Mouse (Mus musculus) hindbrain, embryonic 11.5 days (tissue): ENCODE measurements around the gene Prkch. TPM values are rescaled to one million over a fixed set of nuclear protein-coding genes. Genes with fewer than 3 reads are reported as not detected.

Experiments used
- ATAC-seq: fragments of 200-750 bp; cut with Nextera tagmentation; 2 replicates; pipeline ENCODE4 v1.8.0; 2017; ENCODE audit warnings: mild to moderate bottlenecking, moderate TSS enrichment, moderate library complexity; ENCODE audit not compliant: low FRiP score
- DNase-seq: peaks from one replicate; pipeline ENCODE4 v3.0.0-alpha.2; 2015; ENCODE audit warnings: low spot score
- H3K27ac ChIP-seq: fragments of 300-500 bp; sonication (generic); 2 replicates; pipeline ENCODE4 v1.5.1; 2014; ENCODE audit warnings: mild to moderate bottlenecking, low read depth, low read length
- H3K27me3 ChIP-seq: fragments of 300-500 bp; sonication (generic); 2 replicates; pipeline ENCODE4 v1.6.1; 2014; ENCODE audit warnings: mild to moderate bottlenecking, low read length, moderate library complexity, mixed read lengths; ENCODE audit not compliant: control insufficient read depth, insufficient read depth
- H3K36me3 ChIP-seq: fragments of 300-500 bp; sonication (generic); 2 replicates; pipeline ENCODE4 v1.6.1; 2014; ENCODE audit warnings: mild to moderate bottlenecking, low read length, moderate library complexity, mixed read lengths; ENCODE audit not compliant: control insufficient read depth, insufficient read depth
- H3K4me1 ChIP-seq: fragments of 300-500 bp; sonication (generic); replicated peaks from 2 replicates; pipeline ENCODE4 v1.6.1; 2014; ENCODE audit warnings: low read length, mixed read lengths; ENCODE audit not compliant: control insufficient read depth, insufficient read depth
- H3K4me2 ChIP-seq: fragments of 300-500 bp; sonication (generic); replicated peaks from 2 replicates; pipeline ENCODE4 v1.6.1; 2014; ENCODE audit warnings: mild to moderate bottlenecking, low read depth, low read length
- H3K4me3 ChIP-seq: fragments of 300-500 bp; sonication (generic); 2 replicates; pipeline ENCODE4 v1.5.1; 2014; ENCODE audit warnings: low read depth, low read length
- H3K9ac ChIP-seq: fragments of 300-500 bp; sonication (generic); 2 replicates; pipeline ENCODE4 v1.6.1; 2014; ENCODE audit warnings: low read depth, low read length
- H3K9me3 ChIP-seq: fragments of 300-500 bp; sonication (generic); 2 replicates; pipeline ENCODE4 v1.6.1; 2016; ENCODE audit warnings: low read length; ENCODE audit not compliant: control insufficient read depth
- WGBS: fragments of 180-500 bp; shearing (Covaris S2); extraction: QIAGEN DNeasy Blood & Tissue Kit; methylation state at CpG from one replicate; pipeline ENCODE4 v1.1.7; 2014; 5-methylcytosine and 5-hydroxymethylcytosine counted together
- polyA plus RNA-seq: library from polyadenylated mRNA; unstranded; fragments of >200 nt; fragmentation: Nextera tagmentation; extraction: Ambion mirVana; gene quantifications from 2 replicates; pipeline ENCODE4 v1.2.1, GENCODE M21; 2014

Prkch gene
- polyA plus RNA-seq, 1 experiment from 2014 or later = 10.5 TPM

- ATAC-seq = no peak
- H3K27me3 ChIP-seq = peaks cover 22% of the 10 kb centered on the region
- H3K9me3 ChIP-seq = no peaks in the 10 kb centered on the region
- no peak overlapping the region for H3K4me3 ChIP-seq
- no peaks in the 10 kb centered on the region for H3K36me3 ChIP-seq
- DNase-seq = no peak
- no peaks in the 10 kb centered on the region for H3K4me1 ChIP-seq
- 83% methylated on average over 4 of the region's 4 CpGs for WGBS
- no peak overlapping the region for H3K4me2 ChIP-seq
- no peak overlapping the region for H3K27ac ChIP-seq
- no peak overlapping the region for H3K9ac ChIP-seq
Observed at GRCm38 (mm10) chr12:73723067-73723466, 138.5 kb downstream of the Prkch start.

DNA sequence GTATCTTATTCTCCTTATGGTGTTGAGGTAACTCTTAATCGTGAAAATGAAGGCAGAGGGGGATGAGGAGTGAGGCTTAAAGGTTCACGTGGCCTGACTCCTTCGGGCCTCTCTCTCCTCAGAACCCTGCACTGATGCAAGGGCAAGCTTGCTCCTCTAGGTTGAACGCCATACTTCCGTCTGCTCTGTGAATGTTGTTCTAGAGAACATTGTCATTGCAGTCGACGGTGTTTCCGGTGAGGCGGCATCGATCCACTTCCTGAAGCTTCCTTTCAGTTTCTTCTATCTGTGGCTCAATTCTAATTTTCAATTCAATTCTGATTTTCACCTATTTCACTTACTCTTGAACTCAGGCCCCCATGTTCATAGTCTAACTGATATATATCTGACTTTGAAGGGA lies 139.3 kb downstream of the Prkch start:
- Histone ChIP-seq H3K9ac (no peak overlapping the region), H3K4me3 (no peak overlapping the region), H3K27ac (no peak overlapping the region), H3K4me2 (no peak overlapping the region), H3K9me3 (no peaks in the 10 kb centered on the region), H3K27me3 (peaks cover 30% of the 10 kb centered on the region), H3K4me1 (no peaks in the 10 kb centered on the region), H3K36me3 (no peaks in the 10 kb centered on the region)
- ATAC-seq (no peak), DNase-seq (no peak)
- 95% methylated on average over 10 of the region's 10 CpGs for WGBS

- Histone ChIP-seq H3K4me1 (no peaks in the 10 kb centered on the region), H3K27ac (no peak overlapping the region), H3K4me3 (no peak overlapping the region), H3K9me3 (no peaks in the 10 kb centered on the region), H3K9ac (no peak overlapping the region), H3K4me2 (no peak overlapping the region), H3K36me3 (no peaks in the 10 kb centered on the region), H3K27me3 (peaks cover 38% of the 10 kb centered on the region)
- ATAC-seq = no peak
- no peak for DNase-seq
- 93% methylated on average over 9 of the region's 9 CpGs for WGBS
Observed at GRCm38 (mm10) chr12:73725825-73726604, 141.4 kb downstream of the Prkch start.

- whole genome bisulfite sequencing = 93% methylated on average over 1 of the region's 1 CpGs
- no peak for ATAC-seq
Observed at GRCm38 (mm10) chr12:73727046-73727445, 142.4 kb downstream of the Prkch start.

DNA sequence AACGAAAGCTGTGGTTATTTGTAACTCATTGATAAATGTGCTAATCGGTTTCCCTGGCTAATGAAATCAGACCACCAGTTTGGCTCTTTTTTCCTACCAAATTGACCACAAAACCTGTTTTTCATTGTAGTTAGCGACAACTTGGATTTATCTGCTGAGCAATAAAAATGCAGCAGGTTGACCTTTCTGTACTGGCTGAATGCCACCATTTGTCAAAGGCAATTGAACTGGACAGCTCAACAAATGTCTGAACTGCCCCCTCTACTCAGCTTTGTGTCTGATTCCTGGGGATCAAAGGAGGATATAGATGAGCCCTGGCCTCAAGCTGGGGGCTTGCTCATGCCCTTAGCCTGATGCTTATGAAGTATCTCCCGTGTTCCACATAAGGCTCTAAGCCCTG lies 146.0 kb downstream of the Prkch start:
- peaks cover 60% of the 10 kb centered on the region for H3K27me3 ChIP-seq
- H3K4me3 ChIP-seq = no peak overlapping the region
- 24% methylated on average over 4 of the region's 4 CpGs for WGBS
- no peaks in the 10 kb centered on the region for H3K36me3 ChIP-seq
- H3K4me2 ChIP-seq = no peak overlapping the region
- DNase-seq (peak; percentile 41), ATAC-seq (no peak)
- no peak overlapping the region for H3K9ac ChIP-seq
- no peaks in the 10 kb centered on the region for H3K9me3 ChIP-seq
- H3K4me1 ChIP-seq = no peaks in the 10 kb centered on the region
- H3K27ac ChIP-seq = no peak overlapping the region

More at GRCm38 (mm10) chr12:73727046-73727445, 142.4 kb downstream of the Prkch start:
- Histone ChIP-seq H3K9ac (no peak overlapping the region), H3K27me3 (peaks cover 38% of the 10 kb centered on the region), H3K36me3 (no peaks in the 10 kb centered on the region), H3K4me2 (no peak overlapping the region), H3K4me3 (no peak overlapping the region), H3K9me3 (no peaks in the 10 kb centered on the region), H3K27ac (no peak overlapping the region), H3K4me1 (no peaks in the 10 kb centered on the region)
- no peak for DNase-seq

GRCm38 (mm10) chr12:73731093-73731492 lies 146.5 kb downstream of the Prkch start:
- Histone ChIP-seq H3K36me3 (no peaks in the 10 kb centered on the region), H3K4me1 (no peaks in the 10 kb centered on the region), H3K9ac (no peak overlapping the region), H3K9me3 (no peaks in the 10 kb centered on the region), H3K27me3 (peaks cover 58% of the 10 kb centered on the region), H3K4me2 (no peak overlapping the region), H3K27ac (no peak overlapping the region), H3K4me3 (no peak overlapping the region)
- DNase-seq = no peak
- no peak for ATAC-seq
- 76% methylated on average over 5 of the region's 5 CpGs for WGBS

DNA sequence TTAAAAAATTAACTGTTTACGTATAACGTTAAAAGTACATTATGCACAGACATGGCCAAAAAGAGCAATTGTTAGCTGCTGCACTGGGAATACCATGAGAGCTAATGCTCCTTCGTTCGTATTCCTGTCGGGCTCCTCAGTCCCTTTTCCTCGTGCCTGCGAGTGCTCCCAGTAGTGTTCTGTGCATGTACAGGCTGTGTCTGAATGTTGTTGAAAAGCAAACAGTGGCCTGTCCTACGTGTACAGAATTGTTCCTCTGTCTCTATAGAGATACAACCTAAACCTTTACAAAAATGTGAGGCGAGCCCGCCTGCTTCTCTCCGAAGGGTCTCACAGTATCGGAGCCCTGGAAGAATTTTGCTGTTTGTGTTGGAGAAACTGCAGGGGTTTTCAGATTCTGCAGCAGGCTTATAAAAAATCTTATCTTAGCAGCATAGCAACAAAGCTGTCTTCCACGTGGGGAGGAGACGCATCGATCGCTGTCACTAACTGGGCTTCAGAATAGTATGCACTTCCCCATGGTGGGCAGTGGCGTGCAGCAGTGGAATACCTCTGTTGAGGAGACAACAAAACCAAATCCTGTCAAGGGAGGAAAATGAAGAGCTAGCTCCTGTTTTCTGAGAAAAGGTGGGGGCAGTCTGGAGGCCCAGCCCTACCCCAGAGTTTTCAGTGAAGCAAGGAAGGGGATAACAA lies 147.4 kb downstream of the Prkch start:
- peaks cover 52% of the 10 kb centered on the region for H3K27me3 ChIP-seq
- H3K36me3 ChIP-seq = no peaks in the 10 kb centered on the region
- no peaks in the 10 kb centered on the region for H3K9me3 ChIP-seq
- H3K4me1 ChIP-seq = no peaks in the 10 kb centered on the region
- H3K27ac ChIP-seq = no peak overlapping the region
- no peak overlapping the region for H3K4me2 ChIP-seq
- ATAC-seq (no peak), DNase-seq (no peak)
- WGBS = 67% methylated on average over 17 of the region's 17 CpGs
- no peak overlapping the region for H3K4me3 ChIP-seq
- H3K9ac ChIP-seq = no peak overlapping the region

DNA sequence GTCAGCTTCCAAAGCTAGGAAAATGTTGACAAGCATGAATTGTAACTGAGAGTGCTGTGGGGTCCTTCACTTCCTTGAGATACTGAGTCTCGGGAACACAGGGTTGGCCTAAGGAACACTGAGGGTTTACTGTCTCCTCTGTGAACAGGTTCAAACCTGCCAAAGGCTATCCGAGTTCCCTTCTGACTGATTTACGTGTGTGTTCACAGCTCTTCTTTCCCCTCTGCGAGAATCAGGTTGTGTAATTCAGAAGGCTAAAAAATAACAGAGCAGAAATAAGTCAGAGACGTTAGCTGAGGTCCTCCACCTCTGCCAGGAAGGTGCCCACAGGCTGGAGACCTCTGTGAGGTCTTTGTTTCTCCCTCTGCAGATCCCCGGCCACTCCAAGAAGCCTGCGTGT lies 148.3 kb downstream of the Prkch start:
- DNase-seq (no peak), ATAC-seq (no peak)
- no peak overlapping the region for H3K4me3 ChIP-seq
- H3K4me2 ChIP-seq = no peak overlapping the region
- peaks cover 46% of the 10 kb centered on the region for H3K27me3 ChIP-seq
- 79% methylated on average over 7 of the region's 7 CpGs for WGBS
- no peaks in the 10 kb centered on the region for H3K36me3 ChIP-seq
- H3K9ac ChIP-seq = no peak overlapping the region
- H3K9me3 ChIP-seq = no peaks in the 10 kb centered on the region
- H3K4me1 ChIP-seq = no peaks in the 10 kb centered on the region
- no peak overlapping the region for H3K27ac ChIP-seq

- DNase-seq (no peak), ATAC-seq (no peak)
- H3K4me2 ChIP-seq = no peak overlapping the region
- H3K27ac ChIP-seq = no peak overlapping the region
- no peaks in the 10 kb centered on the region for H3K36me3 ChIP-seq
- 77% methylated on average over 3 of the region's 3 CpGs for WGBS
- no peak overlapping the region for H3K9ac ChIP-seq
- H3K9me3 ChIP-seq = no peaks in the 10 kb centered on the region
- peaks cover 31% of the 10 kb centered on the region for H3K27me3 ChIP-seq
- H3K4me3 ChIP-seq = no peak overlapping the region
- H3K4me1 ChIP-seq = no peaks in the 10 kb centered on the region
Observed at GRCm38 (mm10) chr12:73736931-73737330, 152.3 kb downstream of the Prkch start.
